Mouse (Mus musculus) small intestine, adult 2 months (tissue): ENCODE measurements around the gene Mfsd5.

ENCODE experiments used
- CTCF ChIP-seq: fragments of 200-500 bp; IDR thresholded peaks from 2 replicates; pipeline ENCODE4 v1.5.1; 2012; ENCODE audit warnings: low read depth, mild to moderate bottlenecking, control low read depth, inconsistent platforms, low read length, moderate library complexity, mixed read lengths; ENCODE audit not compliant: insufficient replicate concordance, insufficient read length; ENCODE audit errors: extremely low read depth
- POLR2A ChIP-seq: fragments of 200-500 bp; IDR thresholded peaks from 2 replicates; pipeline ENCODE4 v1.6.1; 2012; ENCODE audit warnings: low read depth, mild to moderate bottlenecking, control low read depth, inconsistent platforms, low read length, moderate library complexity

DNA sequence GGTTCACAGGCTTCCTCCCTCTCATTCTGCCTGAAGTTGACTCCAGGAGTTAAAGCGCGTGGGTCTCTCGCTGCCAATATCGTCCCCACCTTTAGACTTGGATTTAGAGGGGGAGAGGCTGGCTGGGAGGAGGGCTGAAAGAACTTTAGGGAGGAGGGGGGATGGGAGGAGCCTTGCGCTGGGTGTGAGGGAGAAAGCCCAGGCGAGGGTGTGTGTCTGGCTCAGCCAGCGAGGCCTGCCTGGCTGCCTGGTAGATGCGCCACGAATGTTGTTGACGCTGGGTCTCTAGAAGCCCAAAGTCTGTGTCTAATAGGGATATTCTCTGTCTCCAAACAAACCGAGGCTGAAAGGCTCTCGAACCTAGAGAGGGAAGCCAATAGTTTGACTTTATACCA, 21.2 kb upstream of the Mfsd5 start:
- TF ChIP-seq CTCF (no peak), POLR2A (no peak)
